Mouse (Mus musculus) large intestine, adult 2 months (tissue): ENCODE data around the gene Fstl4. TPM values are rescaled to one million over a fixed set of nuclear protein-coding genes. Genes with fewer than 3 reads are reported as not detected.

Experiments used
- DNase-seq: peaks from one replicate; pipeline ENCODE4 v3.0.0-alpha.2; 2012; ENCODE audit warnings: low read depth, low spot score
- WGBS: fragments of 180-500 bp; shearing (Covaris S2); methylation state at CpG from one replicate; pipeline ENCODE4 v1.1.7; 2018; 5-methylcytosine and 5-hydroxymethylcytosine counted together
- polyA plus RNA-seq: library from polyadenylated mRNA; depleted of rRNA; stranded (reverse); fragments of >200 nt; gene quantifications from 2 replicates; pipeline ENCODE4 v1.2.3, GENCODE M21; 2012; rRNA removed

Gene Fstl4
- polyA plus RNA-seq, result 0.47 and 0.53 TPM in 2 replicates

DNA sequence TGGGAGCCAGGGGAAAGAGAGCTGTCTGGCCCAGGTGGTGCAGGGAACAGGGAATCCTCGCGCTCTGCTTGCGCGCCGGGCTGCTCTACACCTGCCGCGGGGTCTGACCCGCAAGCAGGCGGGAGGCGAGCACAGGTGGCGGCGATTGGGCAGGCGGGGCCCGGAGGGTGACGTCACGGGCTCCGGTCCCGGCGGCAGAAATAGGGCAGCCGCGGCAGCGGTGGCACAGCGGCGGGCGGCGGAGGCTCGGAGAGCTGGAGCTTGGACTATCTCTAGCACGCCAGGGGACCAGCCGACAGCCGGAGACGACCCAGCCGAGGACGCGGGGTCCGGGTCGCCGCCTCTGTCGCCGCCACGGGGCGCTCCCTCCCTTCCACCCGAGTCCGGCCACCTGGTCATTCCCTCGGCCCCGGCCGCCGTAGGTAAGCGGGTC lies at the start of gene Fstl4:
Gene Fstl4 (plus strand): TSS at position 174 of the 433 bp plus-strand sequence.
- DNase-seq, result no peak
- 1% methylated on average over 47 of the region's 48 CpGs for WGBS

GRCm38 (mm10) chr11:52718570-52718969 lies 45.9 kb upstream of the Fstl4 start:
- WGBS, result 83% methylated on average over 1 of the region's 1 CpGs
- DNase-seq, result no peak

DNA sequence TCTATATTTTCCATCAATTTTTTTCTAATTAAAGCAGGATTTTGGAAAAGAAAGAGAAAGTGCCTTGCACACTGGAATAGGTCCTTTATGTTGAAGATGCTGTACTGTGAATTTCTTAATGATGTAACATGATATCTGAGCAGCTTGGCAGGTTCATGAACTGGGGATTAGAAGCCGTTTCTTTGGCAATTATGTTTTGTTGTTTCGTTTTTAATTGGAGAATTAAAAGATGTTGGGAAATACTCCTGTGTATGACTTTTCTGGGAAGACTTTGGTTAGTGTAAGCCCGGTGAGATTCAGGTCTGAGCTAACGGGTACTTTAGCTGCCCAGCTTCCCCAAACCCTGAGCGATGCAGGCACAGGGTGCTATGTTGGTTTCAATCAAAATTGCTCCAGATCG lies 43.3 kb upstream of the Fstl4 start:
- 72% methylated on average over 6 of the region's 6 CpGs for WGBS
- DNase-seq, result no peak

DNA sequence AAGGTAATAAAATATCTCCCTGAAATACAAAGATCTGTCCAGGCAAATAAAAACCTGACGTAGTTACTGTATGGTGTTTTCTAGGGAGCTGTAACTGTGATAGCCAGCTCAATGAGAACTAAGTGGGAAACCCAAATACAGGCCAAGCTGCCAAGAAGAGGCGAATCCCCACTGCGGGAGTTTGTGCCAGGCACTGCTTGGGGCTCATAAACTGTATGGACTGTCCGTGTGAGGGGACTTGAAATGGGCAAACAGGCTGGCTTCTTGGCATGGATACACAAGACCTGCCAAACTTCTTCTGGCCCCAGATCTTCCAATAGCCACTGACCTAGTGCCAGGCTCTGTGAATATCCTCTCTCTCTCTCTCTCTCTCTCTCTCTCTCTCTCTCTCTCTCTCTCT lies 41.7 kb upstream of the Fstl4 start:
- WGBS, result 72% methylated on average over 4 of the region's 4 CpGs
- no peak for DNase-seq

DNA sequence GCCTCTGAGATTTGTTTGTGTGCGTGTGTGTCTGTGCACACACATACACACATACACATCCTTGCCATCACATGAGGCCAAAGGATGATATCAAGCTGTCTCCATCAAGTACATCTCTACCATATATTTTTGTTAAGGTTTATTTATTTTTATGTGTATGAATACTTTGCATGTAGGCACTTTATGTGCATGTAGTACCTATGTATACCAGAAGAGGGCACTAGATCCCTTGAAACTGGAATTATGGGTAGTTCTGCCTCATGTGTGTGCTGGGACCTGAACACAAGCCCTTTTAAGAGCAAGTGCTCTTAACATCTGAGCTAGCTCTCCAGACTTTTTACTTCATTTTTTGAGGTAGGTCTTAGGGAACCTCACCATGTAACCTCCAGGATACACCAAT lies 38.4 kb upstream of the Fstl4 start:
- no peak for DNase-seq
- WGBS, result 100% methylated on average over 1 of the region's 1 CpGs

DNA sequence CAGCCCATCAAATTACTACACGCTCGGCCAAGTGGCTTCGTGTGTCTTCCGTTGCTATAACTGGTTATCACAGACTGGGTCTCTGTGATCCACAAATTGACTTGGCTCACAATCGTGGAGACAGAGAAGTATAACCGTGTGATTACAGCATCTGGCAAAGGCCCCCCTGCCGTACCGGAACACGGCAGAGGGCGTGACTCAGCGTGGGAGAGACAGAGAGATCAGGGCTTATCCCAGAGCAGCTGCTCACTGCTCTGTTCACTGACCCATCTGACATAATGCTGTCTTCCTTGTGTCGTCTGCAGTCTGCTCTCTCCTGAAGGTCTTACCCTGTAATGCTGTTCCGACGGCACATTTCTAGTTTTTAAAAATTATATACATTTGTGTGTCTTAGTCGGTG lies 36.0 kb upstream of the Fstl4 start:
- WGBS, result 75% methylated on average over 15 of the region's 15 CpGs
- no peak for DNase-seq

GRCm38 (mm10) chr11:52729890-52730289 lies 34.5 kb upstream of the Fstl4 start:
- no peak for DNase-seq
- 87% methylated on average over 5 of the region's 5 CpGs for WGBS

- DNase-seq, result no peak
- WGBS, result 56% methylated on average over 8 of the region's 8 CpGs
Observed at GRCm38 (mm10) chr11:52731979-52732378, 32.5 kb upstream of the Fstl4 start.

- DNase-seq, result no peak
- WGBS, result 83% methylated on average over 6 of the region's 6 CpGs
Observed at GRCm38 (mm10) chr11:52734493-52735195, 29.8 kb upstream of the Fstl4 start.

- no peak for DNase-seq
- 15% methylated on average over 9 of the region's 9 CpGs for WGBS
Observed at GRCm38 (mm10) chr11:52739187-52739586, 25.2 kb upstream of the Fstl4 start.

DNA sequence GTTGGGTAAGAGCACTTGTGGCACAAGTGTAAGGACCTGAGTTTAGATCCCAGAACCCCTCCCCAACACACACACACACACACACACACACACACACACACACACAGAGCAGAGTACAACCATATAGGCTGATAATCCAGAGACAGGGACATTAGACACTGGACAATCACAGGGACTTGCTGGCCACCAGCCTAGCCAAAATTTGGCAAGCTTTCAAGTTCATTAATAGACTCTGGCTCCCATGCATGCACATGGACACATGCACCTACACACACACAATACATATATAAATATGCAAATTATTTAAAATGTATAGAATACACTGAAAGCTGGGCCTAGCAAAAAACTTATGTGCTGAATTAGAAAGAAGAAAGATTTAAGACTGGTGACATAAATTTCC lies 24.0 kb upstream of the Fstl4 start:
- no peak for DNase-seq

DNA sequence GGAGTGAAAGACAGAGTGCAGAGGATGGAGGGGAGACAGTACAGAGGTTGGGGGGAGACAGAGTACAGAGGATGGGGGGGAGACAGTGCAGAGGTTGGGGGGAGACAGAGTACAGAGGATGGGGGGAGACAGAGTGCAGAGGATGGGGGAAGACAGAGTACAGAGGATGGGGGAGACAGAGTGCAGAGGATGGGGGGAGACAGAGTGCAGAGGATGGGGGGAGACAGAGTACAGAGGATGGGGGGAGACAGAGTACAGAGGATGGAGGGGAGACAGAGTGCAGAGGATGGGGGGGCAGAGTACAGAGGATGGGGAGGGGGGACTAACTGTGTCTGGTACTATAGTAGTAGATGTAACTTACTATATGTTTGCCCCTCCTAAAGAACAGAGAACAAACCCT lies 20.5 kb upstream of the Fstl4 start:
- DNase-seq, result no peak

DNA sequence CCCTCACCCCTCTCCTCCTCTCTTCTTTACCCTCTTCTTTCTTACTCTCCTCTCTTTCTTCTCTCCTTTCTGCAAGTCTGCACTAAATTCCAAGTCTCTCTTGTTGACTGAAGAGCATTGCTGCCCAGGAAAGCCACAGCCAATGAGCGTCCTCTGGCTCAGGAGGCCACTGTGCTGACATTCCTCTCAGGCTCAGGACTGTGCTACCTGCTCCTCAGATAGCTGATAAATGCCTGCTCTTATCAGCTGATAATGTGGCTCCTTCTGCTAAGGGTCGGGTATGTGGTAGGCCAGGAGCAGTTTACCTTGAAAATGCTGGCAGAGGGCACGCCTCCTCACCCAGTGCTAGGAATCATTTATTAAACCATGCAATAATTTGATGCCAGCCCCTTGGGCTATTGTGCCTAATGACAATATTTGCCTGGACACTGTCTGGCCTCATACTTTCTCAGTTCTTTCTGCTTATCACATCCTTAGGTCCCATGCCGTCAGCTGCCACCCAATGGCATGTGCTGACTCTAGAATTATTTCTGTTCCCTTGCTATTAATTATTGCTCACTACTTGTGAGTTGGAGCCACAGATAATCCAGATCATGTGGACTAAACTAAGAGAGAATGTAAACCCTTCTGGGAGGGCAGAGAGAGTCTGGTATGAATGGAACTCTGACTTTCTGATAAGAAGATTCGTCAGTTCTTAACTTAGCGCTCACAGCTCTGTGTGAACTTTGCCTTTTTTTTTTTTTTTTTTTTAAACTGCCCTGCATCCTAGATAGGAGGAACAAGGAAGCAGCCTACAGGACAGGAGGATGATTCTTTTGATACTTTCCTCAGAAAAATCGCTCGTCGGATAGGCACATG lies 19.6 kb upstream of the Fstl4 start:
- DNase-seq, result no peak
- 35% methylated on average over 9 of the region's 9 CpGs for WGBS

- DNase-seq, result no peak
- 79% methylated on average over 7 of the region's 7 CpGs for WGBS
Observed at GRCm38 (mm10) chr11:52747206-52747605, 17.2 kb upstream of the Fstl4 start.

- no peak for DNase-seq
- 38% methylated on average over 6 of the region's 6 CpGs for WGBS
Observed at GRCm38 (mm10) chr11:52747766-52748456, 16.5 kb upstream of the Fstl4 start.

DNA sequence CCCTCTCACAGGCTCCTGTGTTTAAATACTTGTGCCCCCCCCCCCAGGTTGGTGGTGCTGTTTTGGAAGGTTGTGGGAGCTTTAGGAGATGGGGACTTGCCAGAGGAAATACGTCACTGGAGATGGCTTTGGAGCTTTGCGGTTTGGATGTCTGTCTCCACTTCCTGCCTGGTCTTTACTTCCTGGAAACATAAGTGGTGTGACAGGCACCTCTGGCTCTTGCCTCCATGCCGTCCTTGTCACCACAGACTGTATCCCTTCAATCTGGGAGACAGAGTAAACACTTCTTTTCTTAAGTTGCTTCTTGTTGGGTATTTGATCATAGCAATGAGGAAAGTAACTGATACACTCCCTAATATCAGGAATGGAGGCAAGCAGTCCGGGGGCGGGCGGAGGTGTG lies 14.4 kb upstream of the Fstl4 start:
- DNase-seq, result no peak
- WGBS, result 73% methylated on average over 6 of the region's 6 CpGs

GRCm38 (mm10) chr11:52752524-52752923 lies 11.9 kb upstream of the Fstl4 start:
- DNase-seq, result no peak
- 81% methylated on average over 12 of the region's 12 CpGs for WGBS

GRCm38 (mm10) chr11:52753261-52753660 lies 11.2 kb upstream of the Fstl4 start:
- WGBS, result 55% methylated on average over 4 of the region's 4 CpGs
- DNase-seq, result no peak

- no peak for DNase-seq
- WGBS, result 42% methylated on average over 1 of the region's 1 CpGs
Observed at GRCm38 (mm10) chr11:52761800-52762199, 2.6 kb upstream of the Fstl4 start.

DNA sequence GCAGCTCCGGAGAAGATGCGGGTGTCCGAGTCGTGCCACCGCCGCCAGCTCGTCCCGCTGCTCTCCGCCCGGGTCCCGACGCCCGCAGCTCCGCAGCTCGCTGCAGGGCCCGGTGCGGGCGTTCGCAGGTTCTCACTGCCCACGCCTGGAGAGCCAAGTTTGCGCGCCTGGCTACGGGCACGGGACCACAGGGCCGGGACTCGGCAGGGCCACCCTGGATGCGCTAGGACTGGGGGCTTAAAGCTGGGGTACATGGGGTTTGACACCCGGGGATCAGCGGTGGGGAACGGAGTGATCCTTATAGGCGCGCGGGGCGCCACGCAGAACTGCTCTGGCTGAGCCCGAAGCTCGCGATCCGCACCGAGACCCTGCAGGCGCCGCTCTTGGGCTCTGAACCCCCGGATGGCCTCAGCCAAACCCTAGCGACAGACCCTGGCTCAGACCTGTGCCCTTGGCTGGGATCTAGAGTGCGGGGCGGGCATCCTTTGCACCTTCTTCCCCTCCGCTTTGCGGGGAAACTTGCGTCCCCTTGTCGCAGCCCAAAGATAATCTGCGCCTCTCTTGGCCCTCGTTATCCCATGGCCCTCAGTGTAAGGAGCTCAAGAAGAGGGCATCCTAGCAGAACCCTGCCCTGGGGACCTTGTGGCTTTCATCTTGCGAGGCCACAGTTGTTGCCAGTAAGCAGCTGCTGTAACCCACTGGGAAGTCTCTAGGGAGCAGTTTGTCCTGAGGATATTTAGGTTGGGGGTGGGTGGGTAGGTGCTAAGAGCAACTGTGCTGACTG lies 652 bp downstream of the Fstl4 start:
- WGBS, result 1% methylated on average over 53 of the region's 53 CpGs
- no peak for DNase-seq
